Mouse (Mus musculus) embryonic facial prominence, embryonic 15.5 days (tissue): ENCODE results near the gene Gm9918. TPM values are rescaled to one million over a fixed set of nuclear protein-coding genes. Genes with fewer than 3 reads are reported as not detected.

Experiments used
- ATAC-seq: fragments of 200-750 bp; cut with Nextera tagmentation; 2 replicates; pipeline ENCODE4 v1.8.0; 2017; ENCODE audit warnings: low read depth, moderate TSS enrichment; ENCODE audit not compliant: insufficient number of reproducible peaks, low FRiP score, low TSS enrichment
- H3K27ac ChIP-seq: fragments of 300-500 bp; sonication (generic); replicated peaks from 2 replicates; pipeline ENCODE4 v1.5.1; 2015; ENCODE audit warnings: mild to moderate bottlenecking, inconsistent platforms
- H3K27me3 ChIP-seq: fragments of 300-500 bp; sonication (generic); 2 replicates; pipeline ENCODE4 v1.6.1; 2015; ENCODE audit warnings: inconsistent platforms
- H3K36me3 ChIP-seq: fragments of 300-500 bp; sonication (generic); 2 replicates; pipeline ENCODE4 v1.6.1; 2015; ENCODE audit warnings: mild to moderate bottlenecking, inconsistent platforms
- H3K4me1 ChIP-seq: fragments of 300-500 bp; sonication (generic); 2 replicates; pipeline ENCODE4 v1.6.1; 2015; ENCODE audit warnings: inconsistent platforms
- H3K4me2 ChIP-seq: fragments of 300-500 bp; sonication (generic); replicated peaks from 2 replicates; pipeline ENCODE4 v1.6.1; 2015; ENCODE audit warnings: mild to moderate bottlenecking, inconsistent platforms
- H3K4me3 ChIP-seq: fragments of 300-500 bp; sonication (generic); replicated peaks from 2 replicates; pipeline ENCODE4 v1.5.1; 2015; ENCODE audit warnings: mild to moderate bottlenecking, inconsistent platforms
- H3K9ac ChIP-seq: fragments of 300-500 bp; sonication (generic); 2 replicates; pipeline ENCODE4 v1.6.1; 2015; ENCODE audit warnings: inconsistent platforms
- H3K9me3 ChIP-seq: fragments of 300-500 bp; sonication (generic); replicated peaks from 2 replicates; pipeline ENCODE4 v1.6.1; 2016; ENCODE audit warnings: inconsistent platforms
- WGBS: fragments of 180-500 bp; shearing (Covaris S2); methylation state at CpG from one replicate; pipeline ENCODE4 v1.1.7; 2015; 5-methylcytosine and 5-hydroxymethylcytosine counted together
- polyA plus RNA-seq: library from polyadenylated mRNA; unstranded; fragments of >200 nt; fragmentation: Nextera tagmentation; extraction: Ambion mirVana; gene quantifications from 2 replicates; pipeline ENCODE4 v1.2.1, GENCODE M21; 2015

Gene Gm9918
- polyA plus RNA-seq, 1 experiment from 2014 or later, result 1.6 TPM

- Histone ChIP-seq H3K4me2 (peak within 1 kb of the TSS; percentile 87), H3K27ac (peak within 1 kb of the TSS; percentile 99), H3K36me3 (peaks cover 13% of the 10 kb centered on the region), H3K9ac (peak within 1 kb of the TSS; percentile 93), H3K4me3 (peak within 1 kb of the TSS; percentile 79), H3K4me1 (peaks cover 78% of the 10 kb centered on the region), H3K27me3 (no peaks in the 10 kb centered on the region), H3K9me3 (no peaks in the 10 kb centered on the region)
- ATAC-seq, result peak; percentile 68
- WGBS, result under 1% methylated on average over 39 of the region's 46 CpGs
Observed at GRCm38 (mm10) chr15:102257202-102258075, 12.9 kb upstream of the Gm9918 start, which contains the start of gene Rarg. Gene Rarg, minus strand, starts transcription at chr15:102257517.

GRCm38 (mm10) chr15:102258076-102258470, 12.3 kb upstream of the Gm9918 start:
- Histone ChIP-seq H3K4me3 (peak overlapping the region; percentile 79), H3K9me3 (no peaks in the 10 kb centered on the region), H3K36me3 (peaks cover 7% of the 10 kb centered on the region), H3K4me1 (peaks cover 79% of the 10 kb centered on the region), H3K27ac (peak overlapping the region; percentile 99), H3K27me3 (no peaks in the 10 kb centered on the region), H3K9ac (peak overlapping the region; percentile 23; the same call in 1 of the 2 replicates), H3K4me2 (peak overlapping the region; percentile 87)
- 2% methylated on average over 12 of the region's 12 CpGs for WGBS
- peak; percentile 61 for ATAC-seq

DNA sequence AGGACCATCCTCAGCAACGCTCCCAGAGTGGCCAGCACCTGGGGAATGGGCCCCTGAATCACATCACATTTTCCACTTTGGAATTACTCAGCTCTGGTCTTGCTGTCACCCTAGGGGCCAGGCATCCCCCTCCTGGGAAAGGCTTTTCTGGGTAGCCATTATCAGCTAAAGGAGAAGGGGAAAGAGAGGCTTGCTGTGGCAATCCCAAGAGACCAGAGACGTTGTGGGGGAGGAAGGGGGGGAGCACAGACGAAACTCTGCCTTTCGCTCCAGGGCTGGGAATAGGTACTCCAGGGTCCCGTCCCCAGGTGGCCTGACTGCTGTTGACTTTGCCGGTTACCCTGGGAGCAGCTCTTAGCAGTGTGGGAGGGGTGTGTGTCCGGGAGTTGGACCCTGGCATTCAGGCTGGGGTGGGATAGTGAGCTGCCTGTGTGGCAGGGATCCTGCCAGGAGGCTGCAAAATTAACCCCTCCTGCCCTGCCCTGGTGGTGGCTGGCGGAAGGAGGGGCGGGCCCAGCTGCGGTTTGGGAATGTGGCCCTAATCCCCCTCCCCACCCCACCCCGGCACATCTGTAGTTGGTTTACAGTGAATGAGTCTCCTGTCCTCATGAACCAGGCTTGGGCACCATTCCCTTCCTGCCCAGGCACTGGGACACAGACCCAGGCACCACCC, 11.6 kb upstream of the Gm9918 start:
- H3K27ac ChIP-seq, result peak overlapping the region; percentile 99
- no peaks in the 10 kb centered on the region for H3K9me3 ChIP-seq
- H3K4me3 ChIP-seq, result peak overlapping the region; percentile 79
- peak; percentile 66 for ATAC-seq
- no peak overlapping the region for H3K9ac ChIP-seq
- no peaks in the 10 kb centered on the region for H3K27me3 ChIP-seq
- peaks cover 4% of the 10 kb centered on the region; the same call in 1 of the 2 replicates for H3K36me3 ChIP-seq
- WGBS, result 5% methylated on average over 11 of the region's 11 CpGs
- peaks cover 78% of the 10 kb centered on the region for H3K4me1 ChIP-seq
- H3K4me2 ChIP-seq, result peak overlapping the region; percentile 87

DNA sequence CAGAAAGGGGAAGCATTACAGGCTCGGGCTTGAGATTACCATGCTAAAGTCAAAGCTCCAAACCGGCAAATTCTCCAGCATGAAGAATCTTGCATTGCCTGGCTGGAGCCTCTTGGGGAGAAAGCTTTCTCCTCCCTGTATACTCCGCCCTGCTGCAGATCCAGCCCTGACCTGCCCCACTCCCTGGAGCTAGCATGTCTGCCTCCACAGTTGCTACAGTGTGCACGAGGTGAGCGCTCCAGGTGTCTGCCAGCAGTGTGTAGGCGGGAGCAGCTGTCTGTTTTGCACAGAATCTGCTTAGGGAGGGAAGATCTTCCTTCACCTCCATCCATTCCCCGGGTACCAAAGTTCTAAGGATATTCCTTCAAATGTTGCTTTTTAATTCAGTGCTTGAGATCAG, 7.8 kb upstream of the Gm9918 start:
- ATAC-seq, result no peak
- 0 out of 2 replicates have a peak overlapping the region, but pooled peaks have one; percentile 13 for H3K4me2 ChIP-seq
- H3K27ac ChIP-seq, result peak overlapping the region; percentile 90
- H3K4me1 ChIP-seq, result peaks cover 48% of the 10 kb centered on the region
- H3K36me3 ChIP-seq, result no peaks in the 10 kb centered on the region
- H3K4me3 ChIP-seq, result no peak overlapping the region
- H3K9ac ChIP-seq, result no peak overlapping the region
- WGBS, result 30% methylated on average over 7 of the region's 7 CpGs
- H3K9me3 ChIP-seq, result no peaks in the 10 kb centered on the region
- H3K27me3 ChIP-seq, result no peaks in the 10 kb centered on the region

DNA sequence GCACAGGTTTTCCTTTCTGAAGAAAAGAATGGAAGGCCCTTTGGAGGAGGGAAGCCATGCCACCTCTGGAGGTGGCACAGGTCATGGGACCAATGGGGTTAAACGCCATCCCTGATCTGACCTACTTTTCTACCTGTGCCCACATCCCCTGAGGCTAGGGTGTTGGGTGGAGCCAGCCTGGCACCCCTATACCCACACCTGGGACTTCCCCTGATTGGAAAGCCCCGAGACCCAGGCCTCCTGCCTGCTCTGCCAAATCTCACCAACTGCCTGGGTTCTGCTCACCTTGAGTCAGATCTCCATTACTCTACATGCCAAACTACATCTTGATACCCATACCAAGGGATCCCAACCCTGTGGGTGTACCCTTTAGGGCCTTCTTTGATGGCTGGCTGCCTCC, 7.3 kb upstream of the Gm9918 start:
- Histone ChIP-seq H3K9me3 (no peaks in the 10 kb centered on the region), H3K27me3 (no peaks in the 10 kb centered on the region), H3K4me1 (peaks cover 44% of the 10 kb centered on the region), H3K9ac (no peak overlapping the region), H3K27ac (peak overlapping the region; percentile 90), H3K4me2 (no peak overlapping the region), H3K4me3 (no peak overlapping the region), H3K36me3 (no peaks in the 10 kb centered on the region)
- no peak for ATAC-seq
- 78% methylated on average over 2 of the region's 2 CpGs for WGBS

- Histone ChIP-seq H3K27me3 (no peaks in the 10 kb centered on the region), H3K36me3 (no peaks in the 10 kb centered on the region), H3K27ac (no peak overlapping the region), H3K9me3 (no peaks in the 10 kb centered on the region), H3K4me2 (no peak overlapping the region), H3K4me1 (peaks cover 29% of the 10 kb centered on the region), H3K9ac (no peak overlapping the region), H3K4me3 (no peak overlapping the region)
- no peak for ATAC-seq
- 86% methylated on average over 5 of the region's 5 CpGs for WGBS
Observed at GRCm38 (mm10) chr15:102265548-102265947, 4.8 kb upstream of the Gm9918 start.

GRCm38 (mm10) chr15:102271441-102271840, 1.1 kb downstream of the Gm9918 start:
- WGBS, result 25% methylated on average over 3 of the region's 3 CpGs
- H3K4me3 ChIP-seq, result peak overlapping the region; percentile 34

DNA sequence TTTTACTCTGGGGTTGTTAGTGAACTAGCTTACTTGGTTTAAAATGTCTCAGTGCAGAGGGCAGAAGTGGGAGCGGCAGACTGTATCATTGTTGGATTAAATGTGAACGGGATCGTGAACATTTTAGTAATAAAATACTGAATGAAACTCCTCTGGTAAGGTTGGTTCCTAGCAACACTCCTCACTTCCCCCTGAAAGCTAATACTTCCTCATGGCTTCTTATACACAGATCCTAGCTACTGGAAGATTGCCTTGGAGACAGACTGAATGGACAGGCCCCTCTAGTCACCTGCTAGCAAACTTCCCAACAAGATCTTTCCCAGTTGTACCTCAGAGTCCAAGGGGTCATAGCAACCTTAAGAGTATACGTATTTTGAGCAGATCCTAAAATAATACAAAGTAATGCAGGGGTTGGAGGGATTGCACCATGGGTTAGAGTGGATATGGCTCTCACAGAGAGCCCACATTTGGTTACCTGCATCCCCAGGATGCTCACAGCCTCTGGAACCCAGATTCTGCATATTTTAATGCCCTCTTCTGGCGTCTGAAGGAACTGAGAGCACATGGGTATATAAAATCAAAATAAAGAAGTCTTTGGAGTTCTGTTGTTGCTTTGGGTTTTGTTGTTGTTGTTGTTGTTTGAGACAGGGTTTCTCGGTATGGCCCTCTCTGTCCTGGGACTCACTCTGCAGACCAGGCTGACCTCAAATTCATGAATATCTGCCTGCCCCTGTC, 3.8 kb downstream of the Gm9918 start:
- H3K9me3 ChIP-seq, result no peaks in the 10 kb centered on the region
- no peak overlapping the region for H3K4me2 ChIP-seq
- H3K27ac ChIP-seq, result 0 out of 2 replicates have a peak overlapping the region, but pooled peaks have one; percentile 22
- no peak for ATAC-seq
- peaks cover 21% of the 10 kb centered on the region for H3K4me1 ChIP-seq
- no peaks in the 10 kb centered on the region for H3K27me3 ChIP-seq
- no peaks in the 10 kb centered on the region for H3K36me3 ChIP-seq
- no peak overlapping the region for H3K4me3 ChIP-seq
- 74% methylated on average over 6 of the region's 6 CpGs for WGBS
- H3K9ac ChIP-seq, result no peak overlapping the region

More at GRCm38 (mm10) chr15:102271441-102271840, 1.1 kb downstream of the Gm9918 start:
- no peaks in the 10 kb centered on the region for H3K9me3 ChIP-seq
- peaks cover 15% of the 10 kb centered on the region for H3K4me1 ChIP-seq
- no peaks in the 10 kb centered on the region for H3K36me3 ChIP-seq
- H3K4me2 ChIP-seq, result peak overlapping the region; percentile 58
- no peak overlapping the region for H3K27ac ChIP-seq
- ATAC-seq, result no peak
- H3K9ac ChIP-seq, result no peak overlapping the region
- no peaks in the 10 kb centered on the region for H3K27me3 ChIP-seq

DNA sequence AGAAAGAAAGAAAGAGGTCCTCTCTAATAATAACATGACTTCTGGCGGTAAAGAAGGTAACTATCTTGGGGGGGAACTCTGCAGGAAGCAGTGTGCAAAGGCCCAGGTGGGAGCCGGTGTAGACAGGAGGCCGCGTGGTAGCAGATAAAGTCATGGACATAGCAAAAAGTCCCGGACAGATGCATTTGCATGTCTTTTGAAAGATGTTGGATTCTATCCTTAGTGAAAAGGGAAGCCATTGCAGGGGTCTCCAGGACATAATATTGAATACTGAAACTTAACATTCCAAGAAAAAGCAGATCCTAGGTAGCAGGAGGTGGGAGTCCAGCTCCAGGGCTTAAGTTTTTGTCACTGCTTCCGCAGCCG, 8.3 kb downstream of the Gm9918 start:
- no peak for ATAC-seq
- 34% methylated on average over 7 of the region's 7 CpGs for WGBS

DNA sequence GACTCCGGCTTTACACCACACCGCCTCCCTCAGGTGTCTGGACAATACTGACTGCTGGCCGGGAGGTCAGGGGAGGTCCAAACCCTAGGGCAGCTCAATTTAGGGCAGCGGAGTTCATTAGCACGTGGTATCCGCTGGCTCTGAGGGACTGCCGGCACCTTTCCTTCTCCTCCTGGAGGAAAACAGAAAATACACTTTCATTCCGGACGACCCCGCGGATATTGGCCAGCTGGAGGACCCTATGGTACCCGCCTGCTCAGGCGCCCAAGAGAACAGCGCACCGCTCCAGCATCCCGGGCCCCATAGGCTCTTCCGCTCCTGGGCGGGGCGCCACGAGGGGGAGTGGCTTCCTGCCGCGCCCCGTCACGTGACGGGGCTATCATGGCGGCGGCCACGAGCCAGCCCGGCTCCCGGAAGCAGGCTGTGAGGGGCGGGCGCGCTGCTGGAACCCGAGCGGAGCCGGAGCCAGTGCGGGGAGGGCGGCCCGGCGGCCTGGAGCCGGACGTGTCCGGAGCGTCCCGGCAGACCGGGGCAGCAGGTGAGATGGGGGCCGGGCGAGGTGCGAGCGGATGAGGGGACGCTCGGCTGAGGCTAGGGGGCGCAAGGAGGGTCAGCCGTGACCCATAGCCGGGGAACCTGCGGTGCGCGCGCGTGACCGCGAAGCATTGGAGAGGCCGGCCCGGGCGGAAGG, 8.9 kb downstream of the Gm9918 start, which contains the start of gene Mfsd5:
Mfsd5 (plus strand) TSS at position 363 of the 691 bp plus-strand sequence.
- under 1% methylated on average over 65 of the region's 65 CpGs for WGBS
- Histone ChIP-seq H3K4me3 (peak within 1 kb of the TSS; percentile 94), H3K9me3 (no peaks in the 10 kb centered on the region), H3K27me3 (no peaks in the 10 kb centered on the region), H3K4me1 (peaks cover 26% of the 10 kb centered on the region), H3K9ac (peak within 1 kb of the TSS; percentile 85), H3K36me3 (peaks cover 19% of the 10 kb centered on the region), H3K4me2 (peak within 1 kb of the TSS; percentile 87), H3K27ac (peak within 1 kb of the TSS; percentile 95)
- ATAC-seq, result peak; percentile 94

More for the DNA sequence above, 8.3 kb downstream of the Gm9918 start:
- peaks cover 19% of the 10 kb centered on the region for H3K36me3 ChIP-seq
- H3K9me3 ChIP-seq, result no peaks in the 10 kb centered on the region
- peak overlapping the region; percentile 94 for H3K4me3 ChIP-seq
- H3K4me1 ChIP-seq, result peaks cover 26% of the 10 kb centered on the region
- H3K27me3 ChIP-seq, result no peaks in the 10 kb centered on the region
- H3K27ac ChIP-seq, result peak overlapping the region; percentile 95
- H3K9ac ChIP-seq, result peak overlapping the region; percentile 53
- H3K4me2 ChIP-seq, result peak overlapping the region; percentile 87
